Mouse (Mus musculus) bone marrow macrophage, adult 2 months (primary cell): ENCODE results near the gene 4931414P19Rik.

ENCODE experiments used
- CTCF ChIP-seq: IDR thresholded peaks from 2 replicates; pipeline ENCODE4 v1.5.1; 2012; ENCODE audit warnings: low read depth, mild to moderate bottlenecking, low read length, moderate library complexity
- POLR2A ChIP-seq: IDR thresholded peaks from 2 replicates; pipeline ENCODE4 v1.6.1; 2012; ENCODE audit warnings: mild to moderate bottlenecking, low read depth, low read length, borderline replicate concordance

- TF ChIP-seq POLR2A (no peak), CTCF (no peak)
Observed at GRCm38 (mm10) chr14:54591056-54591455, 14.7 kb downstream of the 4931414P19Rik start.
